Mouse (Mus musculus) lung, adult 2 months (tissue): ENCODE data around the gene Cebpa.

Experiments
- CTCF ChIP-seq: fragments of 200-500 bp; IDR thresholded peaks from 2 replicates; pipeline ENCODE4 v1.5.1; 2011; ENCODE audit warnings: mild to moderate bottlenecking, low read length, control low read depth; ENCODE audit not compliant: insufficient read depth
- POLR2A ChIP-seq: fragments of 200-500 bp; IDR thresholded peaks from 2 replicates; pipeline ENCODE4 v1.6.1; 2011; ENCODE audit warnings: low read depth, mild to moderate bottlenecking, control low read depth, low read length, borderline replicate concordance; ENCODE audit errors: extremely low read depth

- TF ChIP-seq CTCF (no peak), POLR2A (no peak)
Measured at GRCm38 (mm10) chr7:35163600-35163999, 44.5 kb downstream of the Cebpa start.
